Mouse (Mus musculus): Measurements from ENCODE around the gene Magea2. TPM values are rescaled to one million over a fixed set of nuclear protein-coding genes. Genes with fewer than 3 reads are reported as not detected.

The Magea2 gene
- polyA plus RNA-seq (2012; rRNA removed; ENCODE audit: low replicate concordance), result not detected in 2 replicates

DNA sequence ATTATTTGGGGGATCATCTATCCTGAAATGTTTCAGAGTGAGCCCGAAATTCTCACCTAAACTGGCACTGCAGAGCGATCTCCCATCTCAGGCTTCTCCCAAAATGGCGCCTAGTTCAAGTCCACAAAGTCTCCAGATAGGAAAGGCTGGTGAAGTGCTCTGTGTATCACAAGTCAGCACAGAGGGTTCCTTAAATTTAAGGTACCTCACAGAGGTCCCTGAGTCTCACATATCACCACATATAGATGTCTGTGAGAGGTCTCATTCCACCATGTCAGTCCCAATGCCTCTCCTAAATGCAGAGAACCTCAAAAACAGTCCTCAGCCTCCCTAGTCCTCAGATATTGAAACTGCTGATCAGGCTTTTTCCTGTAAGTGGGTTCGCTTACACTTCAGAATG is at the start of gene Magea2:
Gene Magea2, minus strand, starts transcription at position 101 of the 400 bp plus-strand sequence.

DNA sequence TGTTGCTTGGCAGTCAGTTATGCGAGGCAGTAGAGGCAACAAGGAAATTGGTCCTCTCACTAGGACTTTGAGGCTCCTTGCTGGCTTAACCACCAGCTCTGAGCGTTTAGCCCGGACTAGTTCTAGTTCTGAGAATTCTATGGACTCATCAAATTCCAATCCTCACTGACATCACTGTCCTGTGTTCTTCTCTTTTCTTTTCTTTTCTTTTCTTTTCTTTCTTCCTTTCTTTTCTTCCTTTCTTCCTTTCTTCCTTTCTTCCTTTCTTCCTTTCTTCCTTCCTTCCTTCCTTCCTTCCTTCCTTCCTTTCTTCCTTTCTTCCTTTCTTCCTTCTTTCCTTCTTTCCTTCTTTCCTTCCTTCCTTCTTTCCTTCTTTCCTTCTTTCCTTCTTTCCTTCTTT is 34.8 kb upstream of the Magea2 start, which contains the start of gene Cldn34b2:
Gene Cldn34b2, minus strand, starts transcription at position 101 of the 400 bp plus-strand sequence.

DNA sequence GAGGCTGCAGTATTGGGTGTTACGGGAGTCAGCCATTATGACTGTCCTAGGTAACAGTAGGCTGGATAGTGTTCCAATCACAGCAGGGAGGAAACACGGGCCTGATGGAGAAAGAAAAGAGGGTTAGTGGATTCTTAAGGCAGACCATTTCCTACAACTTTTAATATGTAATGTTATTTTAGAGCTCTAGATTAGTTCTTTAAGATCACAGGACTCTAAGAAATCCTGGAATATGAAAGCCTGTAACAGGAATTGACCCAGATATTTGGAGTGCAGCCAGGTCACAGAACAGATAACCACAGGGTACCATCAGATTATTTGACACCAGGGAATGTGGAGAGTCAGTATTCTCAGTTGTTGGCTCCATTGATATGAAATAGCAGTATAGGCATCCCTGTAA is 3.8 kb downstream of the Magea2 start, which contains the start of gene Magea1:
Gene Magea1, minus strand, starts transcription at position 101 of the 400 bp plus-strand sequence.

DNA sequence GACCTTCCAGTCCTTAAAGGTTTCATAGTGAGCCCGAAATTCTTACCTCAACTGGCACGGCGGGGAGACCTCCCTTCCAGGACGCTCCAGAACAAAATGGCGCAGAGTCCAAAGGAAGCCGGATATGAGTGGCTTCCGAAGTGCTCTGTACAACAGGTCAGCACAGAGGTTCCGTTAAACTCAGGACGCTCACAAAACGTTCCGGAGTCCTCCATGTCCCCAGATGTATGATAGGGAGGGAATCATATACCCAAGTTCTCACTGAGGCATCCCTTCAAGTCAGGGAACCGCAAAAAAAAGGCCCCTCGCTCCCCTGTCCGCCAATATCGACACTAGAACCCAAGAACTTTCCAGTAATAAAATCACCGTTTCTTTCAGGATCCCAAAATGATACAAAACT is 30.4 kb downstream of the Magea2 start, which contains the start of gene Magea5:
Gene Magea5, minus strand, starts transcription at position 101 of the 400 bp plus-strand sequence.

DNA sequence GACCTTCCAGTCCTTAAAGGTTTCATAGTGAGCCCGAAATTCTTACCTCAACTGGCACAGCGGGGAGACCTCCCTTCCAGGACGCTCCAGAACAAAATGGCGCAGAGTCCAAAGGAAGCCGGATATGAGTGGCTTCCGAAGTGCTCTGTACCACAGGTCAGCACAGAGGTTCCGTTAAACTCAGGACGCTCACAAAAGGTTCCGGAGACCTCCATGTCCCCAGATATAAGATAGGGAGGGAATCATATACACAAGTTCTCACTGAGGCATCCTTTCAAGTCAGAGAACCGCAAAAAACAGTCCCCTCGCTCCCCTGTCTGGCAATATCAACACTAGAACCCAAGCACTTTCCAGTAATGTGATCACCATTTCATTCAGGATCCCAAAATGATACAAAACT is 97.7 kb downstream of the Magea2 start, which contains the start of gene Magea8:
Gene Magea8, minus strand, starts transcription at position 101 of the 400 bp plus-strand sequence.

Other genes with a start within 250 kb of the Magea2 start
- gene Cldn34b1, start 203.4 kb downstream of the Magea2 start, polyA plus RNA-seq (2012; rRNA removed; ENCODE audit: low replicate concordance), result not detected in 2 replicates
- not detected in 2 replicates for gene Magea6, start 157.7 kb downstream of the Magea2 start, polyA plus RNA-seq (2012; rRNA removed; ENCODE audit: low replicate concordance)
- gene Magea3, start 144.2 kb downstream of the Magea2 start, polyA plus RNA-seq (2012; rRNA removed; ENCODE audit: low replicate concordance), result not detected in 2 replicates
- not detected in 2 replicates for gene Magea8, start 97.8 kb downstream of the Magea2 start, polyA plus RNA-seq (2012; rRNA removed; ENCODE audit: low replicate concordance)
- not detected in 2 replicates for gene Magea5, start 30.5 kb downstream of the Magea2 start, polyA plus RNA-seq (2012; rRNA removed; ENCODE audit: low replicate concordance)
- not detected in 2 replicates for gene Magea1, start 3.9 kb downstream of the Magea2 start, polyA plus RNA-seq (2012; rRNA removed; ENCODE audit: low replicate concordance)
- not detected in 2 replicates for gene Cldn34b2, start 34.7 kb upstream of the Magea2 start, polyA plus RNA-seq (2012; rRNA removed; ENCODE audit: low replicate concordance)
- 6.8 and 7.6 TPM in 2 replicates for gene Sat1, start 122.8 kb upstream of the Magea2 start, polyA plus RNA-seq (2012; rRNA removed; ENCODE audit: low replicate concordance)
- gene Acot9, start 168.8 kb upstream of the Magea2 start, polyA plus RNA-seq (2012; rRNA removed; ENCODE audit: low replicate concordance), result 3.9 and 8.0 TPM in 2 replicates
- gene Prdx4, start 247.1 kb upstream of the Magea2 start, polyA plus RNA-seq (2012; rRNA removed; ENCODE audit: low replicate concordance), result 38.4 and 39.4 TPM in 2 replicates

All from duodenum, adult 2 months (tissue).